Mouse (Mus musculus) liver, embryonic 14.5 days (tissue): ENCODE data around the gene Sec1. TPM values are rescaled to one million over a fixed set of nuclear protein-coding genes. Genes with fewer than 3 reads are reported as not detected.
A peak's percentile ranks its signal among the peaks of the same experiment; 100 is the strongest.

Experiments
- ATAC-seq: fragments of 200-750 bp; cut with Nextera tagmentation; 2 replicates; pipeline ENCODE4 v1.8.0; 2017; ENCODE audit warnings: moderate number of reproducible peaks, mild to moderate bottlenecking, moderate library complexity; ENCODE audit not compliant: insufficient read depth
- DNase-seq, 3 experiments: peaks; one replicate each; pipeline ENCODE4 v3.0.0-alpha.2; 2012 to 2013; ENCODE audit warnings: low read depth in 3 of 3, low spot score in 3 of 3
- H3K27ac ChIP-seq: fragments of 300-500 bp; sonication (generic); 2 replicates; pipeline ENCODE4 v1.5.1; 2014; ENCODE audit warnings: moderate library complexity, mild to moderate bottlenecking, control low read depth, inconsistent platforms
- H3K27me3 ChIP-seq: fragments of 300-500 bp; sonication (generic); 2 replicates; pipeline ENCODE4 v1.6.1; 2014; ENCODE audit warnings: mild to moderate bottlenecking, low read length, moderate library complexity; ENCODE audit not compliant: control insufficient read depth, insufficient read depth
- H3K36me3 ChIP-seq: fragments of 300-500 bp; sonication (generic); replicated peaks from 2 replicates; pipeline ENCODE4 v1.6.1; 2014; ENCODE audit warnings: low read depth; ENCODE audit not compliant: control insufficient read depth, insufficient read depth
- H3K4me1 ChIP-seq, 2 experiments: fragments of 200-500 bp in 1 of 2; fragments of 300-500 bp in 1 of 2; sonication (generic) in 1 of 2; replicated peaks; 2 replicates each; pipeline ENCODE4 v1.6.1; 2012 to 2014; ENCODE audit warnings: antibody characterized with exemption in 1 of 2, inconsistent platforms in 1 of 2, low read length in 1 of 2; ENCODE audit not compliant: control insufficient read depth in 2 of 2, insufficient read depth in 2 of 2
- H3K4me2 ChIP-seq: fragments of 300-500 bp; sonication (generic); 2 replicates; pipeline ENCODE4 v1.6.1; 2014; ENCODE audit warnings: low read depth, mild to moderate bottlenecking, control low read depth, moderate library complexity
- H3K4me3 ChIP-seq, 2 experiments: fragments of 200-500 bp in 1 of 2; fragments of 300-500 bp in 1 of 2; sonication (generic) in 1 of 2; 2 replicates each; pipeline ENCODE4 v1.5.1; 2012 to 2014; ENCODE audit warnings: low read depth in 2 of 2, low read length in 2 of 2, mild to moderate bottlenecking in 2 of 2, control low read depth in 1 of 2, inconsistent platforms in 1 of 2, moderate library complexity in 1 of 2; ENCODE audit not compliant: insufficient read depth in 1 of 2
- H3K9ac ChIP-seq: fragments of 300-500 bp; sonication (generic); replicated peaks from 2 replicates; pipeline ENCODE4 v1.6.1; 2014; ENCODE audit warnings: mild to moderate bottlenecking, control low read depth, moderate library complexity
- H3K9me3 ChIP-seq: fragments of 300-500 bp; sonication (generic); 2 replicates; pipeline ENCODE4 v1.6.1; 2016; ENCODE audit warnings: low read length, mixed read lengths; ENCODE audit not compliant: control insufficient read depth
- CTCF ChIP-seq: IDR thresholded peaks from 2 replicates; pipeline ENCODE4 v1.5.1; 2016; ENCODE audit warnings: antibody characterized with exemption, low read depth, control low read depth
- EP300 ChIP-seq: IDR thresholded peaks from 2 replicates; pipeline ENCODE4 v1.6.1; 2016; ENCODE audit warnings: antibody characterized with exemption, low read depth
- WGBS: fragments of 180-500 bp; shearing (Covaris S2); extraction: QIAGEN DNeasy Blood & Tissue Kit; methylation state at CpG from one replicate; pipeline ENCODE4 v1.1.7; 2014; ENCODE audit not compliant: insufficient replicate concordance; 5-methylcytosine and 5-hydroxymethylcytosine counted together
- polyA plus RNA-seq, 2 experiments: library from polyadenylated mRNA; depleted of rRNA in 1 of 2; stranded (reverse) in 1 of 2; unstranded in 1 of 2; fragments of >200 nt; fragmentation: Nextera tagmentation in 1 of 2; extraction: Ambion mirVana in 1 of 2; gene quantifications; 2 replicates each; pipeline versions ENCODE4 v1.2.1 to v1.2.3; 2012 to 2014

Sec1 gene
- polyA plus RNA-seq, 2 experiments: 0.02 TPM; not detected in 1

DNA sequence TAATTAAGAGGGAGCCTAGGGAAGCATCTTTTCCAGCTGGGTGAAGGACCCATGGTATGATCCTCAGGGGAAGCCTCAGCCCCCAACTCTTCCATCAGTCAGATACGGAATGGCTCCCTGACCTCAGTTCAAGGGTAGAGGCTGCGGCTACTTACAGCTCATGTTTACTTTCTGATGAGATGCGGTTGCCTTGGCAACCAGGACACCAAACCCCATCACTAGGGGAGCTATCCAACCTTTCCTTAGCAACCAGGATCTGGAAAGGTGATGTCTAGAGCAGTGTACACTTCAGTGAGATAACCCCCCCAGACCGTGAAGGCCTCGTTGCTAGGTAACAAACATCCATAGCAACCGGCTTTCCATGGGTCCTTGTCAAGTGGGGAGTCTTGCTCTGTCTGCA lies 14.8 kb upstream of the Sec1 start:
- WGBS: 63% methylated on average over 6 of the region's 6 CpGs
- H3K4me3 ChIP-seq: no peak overlapping the region
- peaks cover 24 to 28% of the 10 kb centered on the region in 2 experiments for H3K4me1 ChIP-seq

GRCm38 (mm10) chr7:45708221-45708761 lies 14.1 kb upstream of the Sec1 start:
- H3K27ac ChIP-seq: no peak overlapping the region
- ATAC-seq: no peak
- H3K9ac ChIP-seq: no peak overlapping the region
- no peak overlapping the region; the same call in 1 of the 2 replicates for H3K4me2 ChIP-seq
- no peaks in the 10 kb centered on the region for H3K9me3 ChIP-seq
- 42% methylated on average over 13 of the region's 13 CpGs for WGBS
- no peak for DNase-seq
- H3K36me3 ChIP-seq: peaks cover 12% of the 10 kb centered on the region
- TF ChIP-seq EP300: no peak
- TF ChIP-seq CTCF: no peak
- H3K4me3 ChIP-seq: no peak overlapping the region
- no peaks in the 10 kb centered on the region for H3K27me3 ChIP-seq
- H3K4me1 ChIP-seq: peaks cover 29 to 32% of the 10 kb centered on the region in 2 experiments

More for the DNA sequence above, 14.8 kb upstream of the Sec1 start:
- no peak overlapping the region for H3K9ac ChIP-seq
- DNase-seq (no peak), ATAC-seq (no peak)
- peaks cover 12% of the 10 kb centered on the region for H3K36me3 ChIP-seq
- no peak overlapping the region for H3K27ac ChIP-seq
- no peaks in the 10 kb centered on the region for H3K9me3 ChIP-seq
- no peaks in the 10 kb centered on the region for H3K27me3 ChIP-seq
- no peak overlapping the region for H3K4me2 ChIP-seq
- TF ChIP-seq CTCF: no peak

GRCm38 (mm10) chr7:45707375-45707967 lies 13.3 kb upstream of the Sec1 start:
- DNase-seq (peak; percentile 72 to 76 (median 74)), ATAC-seq (0 out of 2 replicates have a peak, but pooled peaks have one; percentile 7)
- peaks cover 29 to 32% of the 10 kb centered on the region in 2 experiments for H3K4me1 ChIP-seq
- no peak overlapping the region; the same call in 1 of the 2 replicates for H3K27ac ChIP-seq
- TF ChIP-seq CTCF (no peak), EP300 (no peak)
- H3K9me3 ChIP-seq: no peaks in the 10 kb centered on the region
- peaks cover 7% of the 10 kb centered on the region for H3K36me3 ChIP-seq
- no peaks in the 10 kb centered on the region for H3K27me3 ChIP-seq
- H3K4me2 ChIP-seq: peak overlapping the region; percentile 78
- WGBS: under 1% methylated on average over 27 of the region's 27 CpGs
- peak overlapping the region; percentile 34 to 63 for H3K4me3 ChIP-seq
- no peak overlapping the region; the same call in 1 of the 2 replicates for H3K9ac ChIP-seq

- peak overlapping the region; percentile 56 for H3K9ac ChIP-seq
- H3K4me1 ChIP-seq: peaks cover 29 to 32% of the 10 kb centered on the region in 2 experiments
- ATAC-seq: peak; percentile 21; the same call in 1 of the 2 replicates
- peak; percentile 61 to 71 (median 64) for DNase-seq
- 1% methylated on average over 44 of the region's 45 CpGs for WGBS
- H3K4me2 ChIP-seq: peak overlapping the region; percentile 78
- H3K27me3 ChIP-seq: no peaks in the 10 kb centered on the region; the same call in 1 of the 2 replicates
- H3K4me3 ChIP-seq: peak overlapping the region; percentile 52 to 63
- H3K9me3 ChIP-seq: no peaks in the 10 kb centered on the region
- H3K36me3 ChIP-seq: peaks cover 7% of the 10 kb centered on the region
- TF ChIP-seq CTCF (no peak), EP300 (no peak)
- H3K27ac ChIP-seq: no peak overlapping the region; the same call in 1 of the 2 replicates
Measured at GRCm38 (mm10) chr7:45706721-45707241, 12.6 kb upstream of the Sec1 start.

DNA sequence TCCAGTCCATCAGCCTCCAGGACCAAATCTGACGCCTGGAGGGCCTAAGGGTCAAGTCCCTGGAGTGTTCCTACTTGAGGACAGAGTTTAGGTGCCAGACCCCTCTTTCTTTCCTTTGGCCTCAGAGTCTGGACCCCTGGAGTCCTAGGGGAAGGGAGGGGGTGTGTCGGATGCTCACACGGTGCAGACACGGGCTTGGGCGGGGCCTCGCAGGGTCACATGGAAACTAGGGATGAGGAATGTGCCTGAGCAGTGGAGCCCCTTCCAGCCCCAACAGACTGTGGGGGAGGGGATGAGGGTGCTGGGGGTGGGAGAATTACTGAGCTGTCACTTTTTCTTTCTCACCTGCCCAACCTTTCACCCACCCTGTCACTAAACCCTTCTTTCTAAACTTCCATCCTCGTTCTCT lies 11.7 kb upstream of the Sec1 start:
- Histone ChIP-seq H3K9ac (no peak overlapping the region; the same call in 1 of the 2 replicates), H3K4me1 (peaks cover 29 to 32% of the 10 kb centered on the region in 2 experiments), H3K27ac (no peak overlapping the region), H3K27me3 (peaks cover 6% of the 10 kb centered on the region), H3K9me3 (no peaks in the 10 kb centered on the region), H3K4me2 (peak overlapping the region; percentile 78), H3K4me3 (peak overlapping the region; percentile 46 to 63; a peak in 3 of 4 replicates), H3K36me3 (peaks cover 4% of the 10 kb centered on the region)
- TF ChIP-seq CTCF: no peak
- TF ChIP-seq EP300: no peak
- 0% methylated on average over 7 of the region's 7 CpGs for WGBS
- no peak for DNase-seq
- no peak for ATAC-seq
